Mouse (Mus musculus) neural tube, postnatal 0 days (tissue): ENCODE measurements around the gene Hnrnpd. TPM values are rescaled to one million over a fixed set of nuclear protein-coding genes. Genes with fewer than 3 reads are reported as not detected.

Experiments
- polyA plus RNA-seq: library from polyadenylated mRNA; unstranded; fragments of >200 nt; fragmentation: Nextera tagmentation; extraction: Ambion mirVana; gene quantifications from 2 replicates; pipeline ENCODE4 v1.2.1, GENCODE M21; 2015

Gene Hnrnpd
- polyA plus RNA-seq: 93.3 and 96.3 TPM in 2 replicates

DNA sequence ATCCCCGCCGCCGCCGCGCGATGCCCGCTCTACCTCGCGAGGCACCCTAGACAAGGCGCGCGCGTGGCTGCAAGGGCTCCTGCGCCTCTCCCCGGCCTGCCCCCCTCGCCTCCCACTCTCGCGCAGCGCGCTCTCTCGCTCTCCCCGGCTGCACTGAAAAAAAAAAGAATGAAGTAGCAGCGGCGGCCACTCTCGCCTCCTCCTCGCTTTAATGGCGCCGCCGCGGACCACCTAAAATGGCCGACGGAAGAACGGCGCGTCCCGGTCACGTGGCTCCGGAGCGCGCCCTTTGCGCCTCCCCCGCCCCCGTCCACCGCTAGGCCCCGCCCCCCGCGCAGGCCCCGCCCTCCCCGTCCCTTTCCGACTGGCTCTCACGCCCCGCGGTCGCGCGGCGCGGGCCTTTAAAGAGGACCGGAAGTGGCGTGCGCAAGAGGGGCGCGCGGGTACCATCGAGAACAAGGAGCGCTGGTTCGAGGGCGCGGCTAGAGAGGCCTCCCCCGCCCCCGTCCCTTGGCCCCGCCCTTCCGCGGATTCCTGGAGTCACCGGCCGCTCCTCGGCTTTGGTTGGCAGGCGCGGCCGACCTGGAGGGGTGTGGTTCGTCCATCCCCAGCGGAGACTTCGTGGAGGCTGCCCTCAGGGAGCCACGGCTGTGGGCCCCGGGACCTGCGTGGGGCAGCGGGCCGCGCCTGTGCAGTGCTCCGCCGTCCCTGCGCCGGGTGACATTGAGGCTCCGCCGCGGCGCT lies at the start of gene Hnrnpd, which contains the start of gene 4930524J08Rik:
Gene Hnrnpd (minus strand): TSS at position 240 of the 744 bp plus-strand sequence.
Gene 4930524J08Rik (plus strand): TSS at position 363 of the 744 bp plus-strand sequence.

DNA sequence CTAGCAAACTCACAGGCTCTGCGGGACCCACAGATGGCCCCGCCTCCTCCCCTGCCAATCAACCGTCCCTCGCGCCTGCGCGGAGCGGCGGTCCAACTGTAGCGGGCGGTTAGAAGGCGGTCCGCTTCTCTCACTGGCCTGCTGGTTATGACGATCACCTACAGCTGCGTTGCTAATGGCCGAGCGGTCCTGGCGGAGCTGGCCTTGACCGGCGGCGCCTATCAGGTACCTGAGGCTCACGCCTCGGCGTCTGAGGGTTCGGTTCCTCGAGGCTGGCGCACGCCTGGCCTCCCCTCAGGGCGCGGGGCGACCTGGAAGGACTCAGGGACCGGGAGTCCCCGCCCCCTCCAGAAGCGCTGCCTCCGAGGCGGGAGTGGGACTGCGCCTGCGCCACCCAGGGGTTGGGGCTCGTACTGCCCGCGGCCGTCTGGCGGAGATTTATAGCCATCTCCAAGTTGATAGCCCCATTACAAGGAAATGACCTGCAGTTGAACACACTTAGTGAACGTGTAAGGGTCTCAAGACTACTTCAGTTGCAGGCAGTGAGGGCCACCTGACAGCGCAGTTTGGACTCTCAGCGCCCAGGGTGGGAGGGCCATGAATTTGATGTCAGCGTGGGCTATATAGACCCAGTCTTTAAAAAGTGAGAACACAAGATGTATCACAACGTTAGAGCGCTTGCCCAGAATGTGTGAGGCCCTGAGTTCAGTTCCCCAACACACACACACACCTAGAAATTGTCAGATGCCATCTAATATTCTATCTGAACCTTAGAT lies 72.4 kb downstream of the Hnrnpd start, which contains the start of gene Vamp9:
Gene Vamp9 (plus strand): TSS at position 74 of the 776 bp plus-strand sequence.

Other genes starting within 250 kb of the Hnrnpd start
- gene Rasgef1b, start 249.9 kb downstream of the Hnrnpd start, polyA plus RNA-seq: 35.4 and 39.3 TPM in 2 replicates
- 1.2 and 1.5 TPM in 2 replicates for gene Vamp9, start 72.7 kb downstream of the Hnrnpd start, polyA plus RNA-seq
- 4.0 and 4.6 TPM in 2 replicates for gene 4930524J08Rik, start 123 bp upstream of the Hnrnpd start, polyA plus RNA-seq
- 133 and 140 TPM in 2 replicates for gene Hnrnpdl, start 60.7 kb upstream of the Hnrnpd start, polyA plus RNA-seq
- gene Enoph1, start 61.0 kb upstream of the Hnrnpd start, polyA plus RNA-seq: 50.9 and 54.5 TPM in 2 replicates
- gene Tmem150c, start 180.9 kb upstream of the Hnrnpd start, polyA plus RNA-seq: 33.0 and 35.4 TPM in 2 replicates